Mouse (Mus musculus): ENCODE results near the gene Tssk3. TPM values are rescaled to one million over a fixed set of nuclear protein-coding genes. Genes with fewer than 3 reads are reported as not detected.
"Not testable (repeated sequence)": the region's sequence is repeated elsewhere in the genome, so short reads cannot be mapped to it uniquely, and the experiment has no call there.

The Tssk3 gene
- polyA plus RNA-seq, 1 experiment = 0.72 TPM

DNA sequence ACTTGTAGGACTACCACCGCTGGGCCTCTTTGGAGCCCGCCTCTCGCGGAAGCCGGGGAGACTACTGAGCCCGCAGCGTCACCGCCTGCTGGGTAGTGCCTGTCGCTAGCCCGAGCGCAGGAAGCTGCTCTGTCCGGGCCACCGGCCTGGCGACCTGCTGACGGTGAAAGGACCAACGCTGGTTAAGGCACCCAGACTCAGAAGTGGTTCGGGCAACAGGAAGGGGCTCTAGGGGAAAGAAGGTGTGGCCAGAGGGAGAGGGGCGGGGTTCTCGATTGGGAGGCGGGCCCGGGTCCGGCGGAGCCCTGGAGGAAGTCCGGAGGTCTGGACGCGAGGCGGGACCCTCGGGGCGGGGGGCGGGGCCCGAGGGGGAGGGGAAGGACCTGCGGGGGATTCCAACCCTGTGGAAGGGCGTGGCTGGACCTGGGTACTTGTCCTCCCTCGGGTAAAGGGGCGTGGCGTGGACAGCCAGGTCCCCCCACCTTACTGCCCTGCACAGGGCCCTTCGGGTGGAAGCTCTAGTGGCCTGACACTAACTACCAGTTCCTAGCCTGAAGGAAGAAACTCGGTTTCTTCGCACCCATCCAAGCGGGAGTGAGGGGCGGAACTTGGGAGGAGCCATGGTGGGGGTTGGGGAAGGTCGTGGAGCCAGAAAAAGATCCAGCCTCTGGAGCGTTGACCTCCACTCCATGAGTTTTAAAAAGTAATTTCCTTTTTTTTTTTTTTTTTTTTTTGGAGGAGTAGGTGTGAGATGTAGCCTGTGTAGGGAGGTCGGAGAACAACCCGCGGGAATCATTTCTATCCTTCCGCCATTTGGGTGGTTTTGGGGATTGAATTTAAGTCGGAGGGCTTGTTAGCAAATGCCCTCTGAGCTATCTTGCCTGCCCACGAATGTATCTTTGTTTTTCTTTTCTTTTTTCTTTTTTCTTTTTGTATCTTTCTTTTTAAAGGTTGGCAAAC is 10.1 kb upstream of the Tssk3 start:
- DNase-seq (ENCODE audit: low read depth) = no peak

DNA sequence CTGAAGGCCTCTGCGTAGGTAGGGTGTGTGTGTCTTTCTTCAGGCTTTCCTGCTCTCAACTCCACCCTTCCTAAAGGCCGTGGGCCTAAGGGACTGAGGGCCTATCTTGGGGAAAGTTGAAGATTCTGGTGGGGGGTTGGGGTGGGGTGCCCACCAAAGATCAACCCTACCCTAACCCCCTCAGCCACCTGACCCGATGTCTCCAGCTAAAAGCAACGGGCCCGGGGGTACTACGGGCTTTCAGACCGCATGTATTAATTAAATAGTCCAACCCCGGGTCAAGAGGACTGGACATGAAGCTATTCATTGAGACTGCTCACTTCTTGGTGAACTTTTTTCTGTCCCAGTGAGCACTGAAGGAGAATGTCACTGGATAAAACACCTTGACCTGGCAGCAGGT is 9.2 kb upstream of the Tssk3 start:
- no peak for DNase-seq (ENCODE audit: low read depth)

DNA sequence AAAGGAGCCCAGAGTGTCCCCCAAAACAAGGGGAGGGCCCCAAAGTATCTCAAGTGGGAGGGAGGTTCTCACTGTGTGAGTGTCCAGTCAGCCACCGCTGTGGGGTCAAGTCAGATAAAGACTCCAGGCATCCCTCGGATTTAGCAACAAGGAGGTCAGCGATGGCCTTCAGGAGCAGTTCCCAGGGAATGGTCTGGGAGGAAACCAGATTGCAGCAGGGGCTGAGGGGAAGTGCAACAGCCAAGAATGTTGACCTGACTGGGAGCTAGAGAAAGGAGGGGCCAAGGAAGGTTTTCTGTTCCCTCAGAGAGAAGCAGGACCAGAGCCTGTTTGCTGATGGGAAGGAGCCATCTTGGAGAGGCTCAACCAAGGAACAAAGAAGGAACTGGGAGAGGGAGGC is 8.1 kb upstream of the Tssk3 start:
- no peak for DNase-seq (ENCODE audit: low read depth)

DNA sequence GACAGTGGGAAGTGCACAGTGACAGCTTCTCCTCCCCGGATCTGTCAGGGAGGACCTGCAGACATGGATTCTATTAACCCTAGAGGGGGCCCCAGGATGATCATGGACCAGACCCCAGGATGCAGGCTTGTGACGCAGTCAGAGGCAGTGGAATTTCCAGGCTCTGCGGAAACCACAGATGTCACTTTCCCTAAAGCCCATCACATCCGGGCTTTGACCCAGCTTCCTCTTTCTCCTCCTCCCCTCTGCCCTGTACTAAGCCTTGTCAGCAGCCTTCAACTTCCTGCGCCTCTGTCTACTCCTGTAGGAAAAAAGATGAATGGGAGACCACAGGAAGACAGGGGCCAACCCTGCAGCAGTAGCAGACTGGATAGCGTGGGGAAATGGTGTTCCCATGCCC is 5.8 kb upstream of the Tssk3 start:
- DNase-seq (ENCODE audit: low read depth) = no peak

DNA sequence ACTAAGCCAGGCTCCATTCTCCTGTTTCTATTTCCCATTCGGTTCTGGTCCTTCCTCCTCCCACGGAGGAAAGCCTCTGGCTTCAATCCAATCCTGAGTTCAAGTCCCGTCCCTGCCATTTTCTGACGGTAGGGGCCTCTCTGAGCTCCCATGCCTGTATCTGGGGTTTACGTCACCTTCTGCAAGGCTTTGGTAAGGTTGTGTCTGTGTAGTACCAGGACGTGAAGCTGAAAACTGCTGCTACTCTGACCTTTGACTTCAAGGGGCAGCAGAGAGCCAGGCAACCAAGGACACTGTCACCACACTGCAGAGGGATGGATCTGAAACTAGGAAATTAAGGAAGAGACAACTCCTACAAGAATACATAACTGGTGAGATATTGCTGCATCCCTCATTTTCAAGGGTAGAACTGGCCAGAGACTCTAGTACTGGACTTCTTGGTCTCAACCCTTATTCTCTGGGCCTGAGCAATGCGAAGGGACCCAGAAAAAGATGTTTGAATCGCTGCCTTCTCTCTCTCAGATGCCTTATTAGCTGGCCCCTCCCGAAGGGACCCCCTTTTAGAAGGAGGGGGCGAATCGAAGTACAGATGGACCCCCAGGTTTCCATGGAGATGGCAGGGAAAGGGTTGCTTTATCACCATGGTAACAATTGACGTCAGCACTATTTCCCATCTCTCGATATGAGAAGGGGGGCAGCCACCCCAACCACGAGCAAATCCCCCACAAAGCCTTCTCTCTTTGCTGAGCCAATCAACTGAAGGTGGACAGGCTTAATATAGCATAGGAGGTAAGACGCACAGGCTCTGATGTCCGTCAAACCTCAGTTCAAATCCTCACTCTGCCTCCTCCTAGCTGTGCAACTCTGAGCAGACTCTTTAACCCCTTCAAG is 5.1 kb upstream of the Tssk3 start:
- DNase-seq (ENCODE audit: low read depth) = no peak

DNA sequence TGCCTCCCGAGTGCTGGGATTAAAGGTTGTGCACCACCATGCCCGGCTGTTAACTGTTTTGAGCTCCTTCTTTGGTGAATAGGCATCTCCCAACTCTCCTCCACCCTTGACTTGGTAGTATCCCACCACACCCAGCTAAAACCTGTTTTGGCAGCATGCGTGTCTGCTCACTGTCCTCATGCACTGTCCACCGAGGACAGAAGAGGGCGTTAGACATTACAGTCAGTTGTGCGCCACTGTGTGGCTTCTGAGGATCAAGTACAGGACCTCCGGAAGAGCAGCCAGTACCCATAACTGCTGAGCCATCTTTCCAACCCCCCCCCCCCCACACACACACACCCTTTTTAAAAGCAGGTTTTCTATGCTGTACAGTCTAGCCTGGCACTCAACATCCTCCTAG is 3.9 kb upstream of the Tssk3 start:
- DNase-seq (ENCODE audit: low read depth) = no peak

DNA sequence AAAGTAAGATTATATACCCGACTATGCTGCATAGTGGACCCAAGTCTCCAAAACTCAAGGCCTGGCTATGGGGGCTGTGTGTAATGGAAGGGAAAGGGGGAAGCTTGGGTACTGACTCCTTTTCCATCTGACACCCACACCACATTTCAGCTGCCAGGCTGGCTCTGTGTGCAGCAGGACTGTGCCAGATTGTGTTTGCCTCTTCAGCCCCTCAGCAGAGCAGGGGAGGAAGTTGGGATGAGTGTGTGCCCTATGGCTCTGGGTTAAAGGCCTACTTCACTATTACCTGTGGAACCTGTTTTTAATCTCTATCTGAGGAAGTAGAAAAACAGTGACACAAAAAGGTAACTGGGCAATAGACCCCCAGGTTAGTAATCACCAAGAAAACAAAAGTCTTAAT is 9.7 kb downstream of the Tssk3 start:
- DNase-seq (ENCODE audit: low read depth) = peak; percentile 88

DNA sequence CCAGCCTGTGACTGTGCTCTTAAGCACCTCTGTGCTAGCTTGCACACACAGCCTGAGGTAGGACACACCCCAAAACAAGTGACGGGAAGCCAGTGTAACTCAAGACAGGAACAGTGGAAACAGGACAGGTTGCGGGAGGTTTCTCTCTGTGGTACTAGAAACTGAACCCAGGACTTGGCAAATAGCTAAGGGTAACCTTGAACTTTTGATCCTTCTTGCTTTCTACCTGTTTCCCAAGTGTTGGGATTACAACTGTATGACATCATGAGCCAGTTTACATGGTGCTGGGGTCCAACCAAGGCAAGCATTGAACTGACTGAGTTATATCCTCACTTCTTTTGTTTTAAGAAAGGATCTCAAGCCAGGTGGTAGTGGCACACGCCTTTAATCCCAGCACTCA is 11.0 kb downstream of the Tssk3 start:
- no peak for DNase-seq (ENCODE audit: low read depth)

DNA sequence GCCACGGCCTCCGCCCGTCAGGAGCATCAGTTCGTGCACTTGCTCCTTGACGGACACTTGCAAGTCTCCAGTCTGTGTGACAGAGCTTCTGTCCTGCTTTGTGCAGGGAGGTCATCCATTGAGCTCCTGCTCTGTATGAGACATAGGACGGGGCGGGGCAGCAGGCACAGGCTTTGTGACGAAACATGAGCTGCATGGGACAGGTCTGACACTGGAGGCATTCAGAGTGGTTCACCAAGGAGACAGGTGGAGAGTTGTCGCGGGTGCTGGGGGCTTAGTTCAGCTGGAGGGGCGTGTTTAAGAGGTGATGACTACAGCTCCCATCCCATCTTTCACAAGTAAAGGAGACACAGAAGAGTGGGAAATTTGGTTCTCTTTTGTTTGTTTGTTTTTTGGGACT is 14.8 kb downstream of the Tssk3 start:
- no peak for DNase-seq (ENCODE audit: low read depth)

DNA sequence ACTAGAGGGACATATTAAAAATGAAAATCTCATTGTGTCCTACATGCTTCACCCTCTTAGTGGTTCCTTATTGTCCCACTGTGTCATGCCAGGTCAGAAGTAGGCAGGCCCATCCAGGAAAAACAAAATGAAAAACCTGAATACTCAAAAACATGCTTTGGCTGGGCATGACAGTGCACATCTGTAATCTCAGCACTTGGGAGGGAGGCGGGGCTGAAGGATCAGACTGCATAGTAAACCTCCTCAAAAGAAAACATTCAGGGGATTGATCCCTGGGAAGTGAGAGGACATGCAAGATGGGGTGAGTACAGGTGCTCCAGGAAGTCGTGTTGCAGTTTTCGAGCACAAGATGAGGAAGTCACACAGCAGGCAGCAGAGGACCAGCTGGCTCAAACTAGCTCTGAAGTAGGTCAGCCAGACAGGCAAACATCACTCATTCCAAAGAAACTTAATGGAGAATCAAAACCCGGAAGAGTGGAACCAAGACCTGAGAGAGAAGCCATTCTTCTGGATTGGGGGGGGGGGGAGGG is 26.5 kb downstream of the Tssk3 start:
- no peak for DNase-seq (ENCODE audit: low read depth)

DNA sequence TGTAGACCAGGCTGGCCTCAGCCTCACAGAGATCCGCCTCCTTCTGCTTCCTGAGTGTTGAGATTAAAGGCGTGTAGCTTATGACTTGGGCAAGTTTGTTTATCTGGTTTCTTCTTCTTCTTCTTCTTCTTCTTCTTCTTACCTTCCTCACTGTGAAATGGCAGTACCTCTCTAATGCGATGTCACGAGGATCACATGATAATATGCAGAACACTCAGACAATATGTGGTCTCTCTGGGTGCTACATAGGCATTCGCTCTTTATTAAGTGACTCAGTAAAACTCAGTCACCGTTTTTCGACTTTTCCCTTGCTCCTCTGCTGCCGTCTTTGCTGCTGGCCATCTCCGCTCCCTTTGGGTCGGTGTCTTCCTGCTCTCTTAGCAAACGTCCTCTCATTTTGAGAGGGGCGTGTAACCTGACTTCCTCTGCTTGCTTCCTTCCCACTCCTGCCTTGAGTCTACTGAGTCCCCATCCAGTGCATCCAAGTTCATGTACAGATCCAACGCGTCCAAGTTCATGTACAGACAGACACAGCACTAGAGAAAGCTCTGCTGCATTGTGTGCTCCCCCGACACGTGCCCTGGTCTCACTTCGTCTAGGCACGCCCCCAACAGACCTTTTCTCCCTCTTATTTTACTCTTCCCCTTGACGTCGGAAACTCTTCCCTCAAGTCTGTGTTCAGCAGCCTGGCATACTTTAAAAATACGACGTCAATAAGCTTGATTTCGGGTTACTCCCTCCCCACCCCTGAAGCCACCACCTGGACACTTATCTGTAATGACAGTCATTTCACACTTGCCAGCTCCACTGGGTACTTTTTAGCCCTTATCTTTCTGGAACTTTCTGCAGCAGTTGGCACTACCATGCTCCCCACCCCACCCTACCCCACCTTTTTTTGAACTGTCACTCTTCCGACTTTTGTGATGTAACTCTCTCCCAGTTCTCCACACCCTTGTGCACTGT is 27.4 kb downstream of the Tssk3 start:
- DNase-seq (ENCODE audit: low read depth) = no peak

DNA sequence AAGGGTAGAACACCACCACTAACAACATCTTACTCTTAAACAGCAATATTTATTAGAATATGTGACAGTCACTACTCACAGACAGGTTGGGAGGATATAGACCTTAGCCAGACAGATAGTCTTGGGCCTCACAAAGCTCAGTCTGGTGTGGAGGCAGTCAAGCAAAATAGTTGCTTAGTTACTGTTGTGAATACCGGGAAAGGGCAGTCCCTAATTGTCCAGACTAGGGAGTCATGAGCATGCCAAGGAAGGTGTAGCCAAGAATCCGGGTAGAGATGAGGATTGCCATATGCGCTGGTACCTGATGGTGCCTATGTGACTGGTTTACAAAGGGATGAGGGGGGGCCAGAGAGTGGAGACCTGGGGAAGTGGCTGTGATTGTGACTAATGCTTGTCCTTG is 28.7 kb downstream of the Tssk3 start:
- DNase-seq (ENCODE audit: low read depth) = no peak

DNA sequence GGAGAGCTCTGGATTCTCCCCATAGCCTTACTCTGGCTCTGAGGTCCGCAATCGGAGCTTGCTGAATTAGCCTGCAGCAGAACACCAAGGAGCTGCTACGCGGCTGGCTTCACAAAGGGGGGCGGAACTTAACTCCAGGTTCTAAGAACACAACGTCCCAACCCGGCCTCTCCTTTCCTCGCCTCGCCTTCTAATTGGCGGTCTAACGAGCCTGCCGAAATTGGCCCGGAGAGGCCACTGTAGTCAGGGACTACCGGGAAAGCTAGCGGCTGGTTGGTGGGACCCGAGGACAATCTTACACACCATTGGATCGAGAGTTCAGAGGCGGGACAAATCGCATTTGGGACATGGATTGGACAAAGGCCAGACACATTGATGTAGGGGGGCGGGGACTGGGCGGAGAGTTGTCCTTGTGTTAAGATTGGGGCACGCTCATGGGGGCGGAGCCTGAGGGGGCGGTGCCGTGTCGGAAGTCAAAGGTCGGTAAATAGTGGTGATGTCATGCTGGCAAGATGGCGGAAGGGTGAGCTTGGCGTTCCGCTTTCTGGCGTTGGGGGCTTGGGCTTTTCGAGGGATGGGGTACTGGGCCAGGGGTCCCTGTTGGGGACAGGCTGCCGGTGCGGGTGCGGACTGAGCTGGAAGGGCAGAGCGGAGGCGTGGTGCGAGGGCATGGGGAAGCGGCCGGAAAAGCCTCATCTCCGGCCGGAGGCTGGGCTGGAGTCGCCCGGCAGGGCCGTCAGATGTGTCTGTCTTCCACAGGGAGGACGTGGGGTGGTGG is 29.4 kb downstream of the Tssk3 start, which contains the start of gene Bsdc1:
Gene Bsdc1, plus strand, starts transcription at position 399 of the 778 bp plus-strand sequence.
- peak; percentile 98 for DNase-seq (ENCODE audit: low read depth)

DNA sequence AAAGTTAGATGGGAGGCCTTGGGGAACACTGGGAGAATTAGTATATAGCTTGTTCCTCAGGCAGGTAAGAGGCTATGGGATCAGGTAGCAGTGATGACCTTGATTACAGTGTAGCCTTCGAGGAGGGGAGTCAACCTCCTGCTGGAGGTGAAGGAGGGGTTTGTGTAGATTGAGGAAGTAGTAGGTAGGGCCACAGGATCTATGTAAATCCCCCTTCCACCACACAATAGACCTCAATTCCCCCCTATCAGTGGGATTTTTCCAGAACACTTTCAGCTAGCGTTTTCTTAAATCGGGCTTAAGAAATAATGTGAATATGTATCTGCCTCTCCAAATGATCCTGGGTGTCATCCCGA is 30.0 kb downstream of the Tssk3 start:
- DNase-seq (ENCODE audit: low read depth) = no peak

DNA sequence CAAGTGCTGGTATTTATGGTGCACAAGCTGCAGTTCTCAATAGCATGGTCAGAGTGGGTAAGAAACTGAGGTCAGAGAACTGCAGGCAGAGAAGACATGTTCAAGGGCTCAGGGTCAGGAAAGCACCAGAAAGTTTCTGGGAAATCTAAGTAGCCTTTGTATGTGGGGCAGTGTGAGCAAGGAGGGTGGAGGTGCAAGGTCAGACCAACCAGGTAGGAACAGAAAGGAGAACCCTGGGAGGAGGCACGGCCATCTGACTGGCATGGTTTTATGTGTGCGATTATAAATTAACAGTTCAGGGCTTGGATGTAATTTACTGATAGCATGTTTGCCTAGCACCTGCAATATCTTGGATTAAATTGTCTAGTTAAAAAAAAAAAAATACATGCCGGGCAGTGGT is 31.1 kb downstream of the Tssk3 start:
- DNase-seq (ENCODE audit: low read depth) = no peak

DNA sequence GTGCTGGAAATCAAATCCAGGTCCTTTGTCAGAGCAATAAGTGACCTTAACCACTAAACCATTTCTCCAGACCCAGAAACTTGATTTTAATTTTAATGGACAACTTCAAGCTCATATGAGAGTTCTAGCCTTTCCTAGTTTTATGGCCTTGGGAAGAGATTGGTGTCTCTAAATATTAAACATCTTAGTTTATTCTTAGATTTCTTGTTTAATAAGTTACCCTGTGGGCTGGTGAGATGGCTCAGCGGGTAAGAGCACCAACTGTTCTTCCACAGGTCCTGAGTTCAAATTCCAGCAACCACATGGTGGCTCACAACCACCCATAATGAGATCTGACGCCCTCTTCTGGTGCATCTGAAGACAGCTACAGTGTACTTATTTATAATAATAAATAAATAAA is 33.5 kb downstream of the Tssk3 start:
- DNase-seq (ENCODE audit: low read depth) = not testable (repeated sequence)

DNA sequence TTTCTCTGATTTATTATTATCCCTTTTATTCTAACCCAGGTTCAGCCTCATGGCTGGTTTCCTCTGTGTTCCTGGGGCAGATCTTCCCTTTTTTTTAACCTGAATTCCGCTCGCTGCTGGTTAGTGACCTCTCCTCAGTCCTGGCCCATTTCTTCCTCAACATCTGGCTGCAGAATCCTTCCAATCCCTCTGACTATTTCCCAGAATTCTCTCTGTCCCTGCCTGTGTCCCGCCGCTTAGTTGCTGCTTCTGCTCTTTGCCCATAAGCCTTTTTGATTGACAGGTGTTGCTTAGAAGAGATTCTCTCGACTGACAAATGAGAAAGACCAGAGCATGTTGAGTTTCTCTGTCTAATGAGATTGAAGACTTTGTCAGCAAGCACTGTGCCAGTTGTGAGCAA is 34.7 kb downstream of the Tssk3 start:
- no peak for DNase-seq (ENCODE audit: low read depth)

DNA sequence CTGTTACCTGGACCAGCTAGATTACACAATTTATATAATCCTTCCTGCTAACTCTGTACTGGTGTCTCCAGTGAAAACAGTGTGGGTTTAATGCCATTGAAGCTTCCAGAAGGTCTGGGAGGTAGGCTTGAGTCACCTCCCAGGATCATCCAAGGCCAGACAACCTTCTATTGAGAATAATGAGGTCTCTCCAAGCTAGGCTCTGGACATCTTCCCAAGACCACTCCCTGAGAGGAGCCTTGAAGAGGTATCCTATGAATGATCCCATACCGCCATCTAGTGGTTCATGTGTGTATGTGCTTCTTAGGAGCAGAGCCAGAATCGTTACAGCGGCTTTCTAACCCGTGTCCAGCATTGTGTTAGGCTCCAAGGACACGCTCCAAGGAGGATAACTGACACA is 35.6 kb downstream of the Tssk3 start:
- no peak for DNase-seq (ENCODE audit: low read depth)

DNA sequence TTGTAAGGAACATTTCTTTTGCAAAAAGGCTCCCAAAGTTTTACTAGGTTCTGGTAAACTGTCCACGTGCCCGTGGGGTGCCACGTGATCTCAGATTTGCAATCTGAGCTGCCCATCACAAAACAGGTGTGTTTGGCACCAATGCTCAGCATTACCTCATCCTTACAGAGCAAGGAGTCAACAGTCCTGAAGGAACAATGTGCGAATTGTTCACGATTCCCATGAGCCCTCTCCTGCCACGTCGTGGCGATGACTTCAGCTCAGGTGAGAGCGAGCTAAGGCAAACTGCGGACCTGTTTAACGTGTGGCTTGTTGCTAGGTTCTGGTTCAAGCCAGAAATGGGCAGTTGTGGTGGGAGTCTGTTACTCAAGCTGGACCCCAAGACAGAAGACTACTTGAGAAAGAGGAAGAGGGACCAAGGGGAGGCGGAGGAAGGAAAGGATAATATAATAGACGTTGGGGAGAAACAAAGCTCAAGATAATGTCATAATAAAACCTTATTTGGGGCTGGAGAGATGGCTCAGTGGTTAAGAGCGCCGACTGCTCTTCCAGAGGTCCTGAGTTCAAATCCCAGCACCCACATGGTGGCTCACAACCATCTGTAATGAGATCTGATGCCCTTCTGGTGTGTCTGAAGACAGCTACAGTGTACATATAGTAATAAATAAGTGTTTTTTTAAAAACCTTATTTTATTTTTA is 39.2 kb downstream of the Tssk3 start:
- no peak for DNase-seq (ENCODE audit: low read depth)

DNA sequence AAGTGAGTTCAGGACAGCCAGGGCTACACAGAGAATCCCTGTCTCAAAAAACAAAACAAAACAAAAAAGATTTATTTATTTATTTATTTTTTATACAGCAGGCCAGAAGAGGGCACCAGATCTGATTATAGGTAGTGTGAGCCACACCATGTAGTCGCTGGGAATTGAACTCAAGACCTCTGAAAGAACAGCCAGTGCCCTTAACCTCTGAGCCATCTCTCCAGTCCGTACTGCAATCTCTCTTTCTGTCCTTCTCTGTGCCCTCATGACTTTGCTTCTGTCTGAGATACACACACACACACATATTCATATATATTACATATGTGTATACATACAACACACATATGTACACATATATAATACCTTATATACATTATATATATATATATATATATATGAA is 40.0 kb downstream of the Tssk3 start:
- no peak for DNase-seq (ENCODE audit: low read depth)
